Mouse (Mus musculus) B cell, adult (primary cell): Measurements from ENCODE around the gene Styxl1. TPM values are rescaled to one million over a fixed set of nuclear protein-coding genes. Genes with fewer than 3 reads are reported as not detected.

Source experiments
- total RNA-seq: library from RNA; stranded (reverse); gene quantifications from 4 replicates; pipeline ENCODE4 v1.2.4, GENCODE M21; 2023; ENCODE audit not compliant: inconsistent age

Gene Styxl1
- total RNA-seq, result 0.42 TPM in 1 of 4 replicates, not detected in the others

DNA sequence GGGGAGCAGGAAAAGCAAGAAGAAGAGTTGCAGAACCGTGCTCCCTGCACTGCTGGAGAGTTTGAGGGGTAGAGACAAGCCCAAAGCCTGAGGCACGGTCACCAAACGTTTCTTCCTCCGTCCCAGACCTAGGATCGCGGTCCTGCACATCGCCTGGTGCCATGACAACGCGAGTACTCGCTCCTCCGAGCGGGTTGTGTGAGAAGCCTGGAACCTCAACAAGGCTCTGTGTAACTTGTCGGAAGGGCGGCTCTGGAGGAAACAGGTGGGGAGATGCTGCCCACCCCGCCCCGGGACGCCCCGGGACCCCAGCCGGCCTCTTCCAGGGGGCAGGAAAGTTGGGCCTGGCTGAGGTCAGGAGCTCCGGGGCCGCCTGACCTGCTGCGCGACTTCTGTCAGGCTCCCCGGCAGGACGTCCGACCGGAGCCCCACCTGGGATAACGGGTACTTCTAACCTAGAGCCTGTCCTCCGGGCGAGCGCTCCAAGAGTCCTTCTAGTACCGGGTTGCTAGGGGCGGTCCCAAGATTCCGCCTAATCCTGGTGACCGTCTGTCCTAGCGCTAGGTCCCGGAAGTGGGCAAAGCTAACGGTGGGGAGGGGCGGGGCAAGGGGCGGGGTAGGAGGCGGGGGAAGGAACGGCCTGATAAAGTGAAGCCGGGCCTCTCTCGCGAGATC is at the start of gene Styxl1:
Gene Styxl1 (minus strand): TSS at position 590 of the 675 bp plus-strand sequence.

DNA sequence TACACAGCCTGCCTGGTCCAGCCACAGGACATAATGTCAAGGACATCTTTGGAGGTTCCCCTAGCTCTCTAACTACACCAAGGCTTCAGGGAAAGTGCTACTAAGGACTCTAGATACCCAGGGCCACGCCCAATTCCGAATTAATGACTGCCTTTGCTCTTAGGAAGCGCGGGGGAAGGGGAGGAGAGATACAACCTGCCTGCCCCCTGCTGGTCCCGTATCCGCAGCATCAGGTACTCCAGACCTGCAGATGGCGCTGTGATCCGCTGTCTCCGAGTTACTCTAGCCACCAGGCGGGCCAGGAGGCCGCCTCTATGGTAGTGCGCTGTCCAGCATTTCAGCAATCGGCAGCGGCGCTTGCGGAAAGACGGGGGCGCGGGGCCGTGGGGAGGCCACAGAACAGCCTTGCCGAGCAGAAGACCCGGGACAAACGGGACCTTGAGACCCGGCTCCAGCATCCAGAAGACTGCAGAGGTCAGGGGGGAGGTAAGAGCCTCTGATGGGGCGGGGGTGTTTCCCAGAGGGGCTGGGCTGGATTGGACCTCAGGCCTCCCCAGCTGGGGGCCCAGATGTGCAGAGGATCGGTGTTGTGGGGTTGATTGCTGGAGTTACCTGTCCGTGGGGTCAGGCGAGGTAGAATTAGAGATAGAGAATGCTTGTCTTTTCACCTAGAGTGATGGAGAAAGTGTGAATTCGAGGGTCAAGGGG is 28.5 kb upstream of the Styxl1 start, which contains the start of gene Srrm3:
Gene Srrm3 (plus strand): TSS at position 336 of the 708 bp plus-strand sequence.

DNA sequence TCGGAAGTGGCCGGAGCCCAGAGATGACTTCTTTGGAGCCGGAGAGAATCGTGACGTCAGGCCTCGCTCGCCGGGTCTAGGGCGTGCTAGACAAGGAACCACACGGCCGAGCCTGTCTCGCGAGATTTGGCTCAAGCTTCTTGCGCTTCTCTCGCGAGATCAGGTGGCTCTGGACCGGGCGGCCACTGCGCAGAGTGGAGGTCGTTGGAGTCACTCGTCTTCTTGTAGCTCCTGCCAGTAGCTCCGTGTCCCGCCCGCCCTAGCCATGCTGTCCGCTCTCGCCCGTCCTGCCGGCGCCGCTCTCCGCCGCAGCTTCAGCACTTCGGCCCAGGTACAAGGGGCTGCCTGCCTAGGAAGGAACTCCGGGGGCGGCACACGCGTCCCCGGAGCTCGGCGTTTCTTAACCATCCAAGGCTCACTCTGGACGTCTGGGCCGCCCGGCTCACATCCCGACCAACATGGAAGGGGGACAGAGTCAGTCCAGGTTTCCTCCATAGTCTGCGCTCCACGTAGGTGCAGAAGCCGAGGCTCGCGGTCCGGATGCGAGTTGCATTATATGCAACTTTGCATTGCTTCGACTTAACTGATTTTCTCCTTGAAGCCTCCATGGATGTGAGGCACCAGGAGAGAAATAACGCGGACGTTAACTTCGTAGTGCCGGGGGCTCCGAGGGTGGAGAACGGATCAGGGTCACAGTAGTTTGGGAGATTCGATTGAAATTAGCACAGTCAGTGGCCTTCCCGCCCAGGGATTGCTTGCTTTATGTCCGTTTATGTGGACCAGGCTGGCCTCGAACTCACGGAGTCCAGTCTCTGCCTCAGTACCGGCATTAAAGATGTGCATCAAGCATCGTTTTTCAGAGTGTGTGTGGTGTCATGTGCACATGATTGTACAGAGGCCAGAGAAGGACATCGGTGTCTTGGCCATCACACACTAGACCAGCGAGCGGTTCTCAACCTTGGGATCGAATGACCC is 573 bp upstream of the Styxl1 start, which contains the start of gene Mdh2:
Gene Mdh2 (plus strand): TSS at position 10 of the 975 bp plus-strand sequence.

DNA sequence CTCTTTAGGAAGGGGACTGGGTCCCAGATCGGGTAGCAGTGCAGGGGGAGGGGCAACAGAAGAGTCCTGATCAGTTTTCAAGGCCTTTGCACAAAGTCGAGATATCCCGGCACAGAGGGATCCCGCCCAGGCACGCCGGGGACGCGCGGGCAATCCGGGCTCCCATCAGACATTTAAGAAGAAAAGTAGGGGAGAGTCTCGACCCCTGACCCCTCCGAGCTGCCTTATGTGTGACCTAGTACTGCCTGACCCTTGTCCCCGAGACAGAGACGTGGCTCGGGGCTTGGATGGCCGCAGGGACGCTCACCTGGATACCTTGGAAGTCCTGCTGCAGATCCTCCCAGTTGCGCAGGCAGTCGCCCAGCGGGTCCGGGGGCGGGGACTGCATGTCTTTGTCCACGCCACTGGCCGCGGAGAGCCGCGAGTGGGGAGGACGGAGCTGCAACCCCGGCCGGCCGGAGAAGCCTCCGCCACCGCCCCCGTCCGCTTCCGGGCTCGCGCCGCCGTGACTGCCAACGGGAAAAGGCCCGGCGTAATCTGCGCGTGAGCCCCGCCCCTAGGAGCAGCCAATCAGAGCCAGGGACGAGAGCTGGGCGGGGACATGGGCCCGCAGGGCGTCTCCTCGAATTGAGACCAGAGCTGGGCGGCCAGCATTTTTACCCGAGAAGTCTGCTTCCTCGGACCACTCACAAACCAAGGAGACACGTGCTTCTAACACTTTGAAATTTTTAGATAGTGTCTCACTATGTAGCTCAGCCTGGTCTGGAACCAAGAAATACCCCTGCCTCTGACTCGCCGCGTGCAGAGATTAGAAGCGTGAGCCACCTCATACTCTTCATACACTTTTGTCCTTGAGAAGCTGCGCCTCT is 34.2 kb downstream of the Styxl1 start, which contains the start of gene Tmem120a:
Gene Tmem120a (minus strand): TSS at position 708 of the 869 bp plus-strand sequence.

Other genes with a start within 250 kb of the Styxl1 start
- gene Hip1, start 233.3 kb downstream of the Styxl1 start, total RNA-seq, result 32.9 to 39.9 TPM (median 34.9 TPM) in 4 replicates
- gene Ccl26, start 214.8 kb downstream of the Styxl1 start, total RNA-seq, result not detected in 4 replicates
- 0.42 to 1.4 TPM (median 1.2 TPM) in 3 of 4 replicates, not detected in the other for gene Ccl24, start 205.3 kb downstream of the Styxl1 start, total RNA-seq
- gene Rhbdd2, start 145.8 kb downstream of the Styxl1 start, total RNA-seq, result 15.2 to 27.6 TPM (median 19.6 TPM) in 4 replicates
- 40.6 to 44.1 TPM (median 43.3 TPM) in 4 replicates for gene Por, start 108.4 kb downstream of the Styxl1 start, total RNA-seq
- 10.8 to 16.8 TPM (median 15.2 TPM) in 4 replicates for gene Tmem120a, start 33.9 kb downstream of the Styxl1 start, total RNA-seq
- gene Mdh2, start 95 bp upstream of the Styxl1 start, total RNA-seq, result 140 to 166 TPM (median 157 TPM) in 4 replicates
- gene Srrm3, start 28.5 kb upstream of the Styxl1 start, total RNA-seq, result not detected in 4 replicates
- 1.4 to 5.8 TPM (median 3.1 TPM) in 4 replicates for gene Hspb1, start 109.5 kb upstream of the Styxl1 start, total RNA-seq
- 75.8 to 90.5 TPM (median 86.6 TPM) in 4 replicates for gene Ywhag, start 156.2 kb upstream of the Styxl1 start, total RNA-seq
- gene Ssc4d, start 196.1 kb upstream of the Styxl1 start, total RNA-seq, result 0.58 to 1.0 TPM (median 0.72 TPM) in 3 of 4 replicates, not detected in the other
- gene Zp3, start 201.7 kb upstream of the Styxl1 start, total RNA-seq, result not detected in 4 replicates
- 32.4 to 36.4 TPM (median 34.3 TPM) in 4 replicates for gene Dtx2, start 216.4 kb upstream of the Styxl1 start, total RNA-seq